Mouse (Mus musculus): ENCODE measurements around the gene Rln1.

Gene Rln1

GRCm38 (mm10) chr19:29366969-29367622 is 32.6 kb upstream of the Rln1 start, which contains the start of the genes Plgrkt and Cd274:
Gene Plgrkt (minus strand): TSS chr19:29367390.
Gene Cd274 (plus strand): TSS chr19:29367455.
- H3K36me3 ChIP-seq (ENCODE audit: control insufficient read depth, insufficient read depth, low read length, poor library complexity, severe bottlenecking): no peaks in the 10 kb centered on the region
- H3K27me3 ChIP-seq (ENCODE audit: control insufficient read depth, insufficient read depth, low read length, poor library complexity, severe bottlenecking): no peaks in the 10 kb centered on the region
- peak; percentile 95 for DNase-seq (ENCODE audit: low read depth, low spot score)

- H3K27me3 ChIP-seq (ENCODE audit: control insufficient read depth, insufficient read depth, low read length, poor library complexity, severe bottlenecking): no peaks in the 10 kb centered on the region
- peak; percentile 58 for DNase-seq (ENCODE audit: low read depth, low spot score)
- H3K36me3 ChIP-seq (ENCODE audit: control insufficient read depth, insufficient read depth, low read length, poor library complexity, severe bottlenecking): no peaks in the 10 kb centered on the region
These were observed 31.9 kb upstream of the Rln1 start for GRCm38 (mm10) chr19:29366226-29366968.

GRCm38 (mm10) chr19:29365105-29365504 is 30.6 kb upstream of the Rln1 start:
- peak; percentile 89 for DNase-seq (ENCODE audit: low read depth, low spot score)

GRCm38 (mm10) chr19:29364076-29364475 is 29.6 kb upstream of the Rln1 start:
- DNase-seq (ENCODE audit: low read depth, low spot score): peak; percentile 93
- Histone ChIP-seq H3K27me3 (ENCODE audit: control insufficient read depth, insufficient read depth, low read length, poor library complexity, severe bottlenecking) (no peaks in the 10 kb centered on the region), H3K36me3 (ENCODE audit: control insufficient read depth, insufficient read depth, low read length, poor library complexity, severe bottlenecking) (no peaks in the 10 kb centered on the region)

More at GRCm38 (mm10) chr19:29365105-29365504, 30.6 kb upstream of the Rln1 start:
- Histone ChIP-seq H3K27me3 (ENCODE audit: control insufficient read depth, insufficient read depth, low read length, poor library complexity, severe bottlenecking) (no peaks in the 10 kb centered on the region), H3K36me3 (ENCODE audit: control insufficient read depth, insufficient read depth, low read length, poor library complexity, severe bottlenecking) (no peaks in the 10 kb centered on the region)

GRCm38 (mm10) chr19:29363557-29363956 is 29.1 kb upstream of the Rln1 start:
- Histone ChIP-seq H3K27me3 (ENCODE audit: control insufficient read depth, insufficient read depth, low read length, poor library complexity, severe bottlenecking) (no peaks in the 10 kb centered on the region), H3K36me3 (ENCODE audit: control insufficient read depth, insufficient read depth, low read length, poor library complexity, severe bottlenecking) (no peaks in the 10 kb centered on the region)
- DNase-seq (ENCODE audit: low read depth, low spot score): no peak

- no peak for DNase-seq (ENCODE audit: low read depth, low spot score)
- 0 out of 2 replicates have a peak, but pooled peaks cover 2% of the 10 kb centered on the region for H3K36me3 ChIP-seq (ENCODE audit: control insufficient read depth, insufficient read depth, low read length, poor library complexity, severe bottlenecking)
- H3K27me3 ChIP-seq (ENCODE audit: control insufficient read depth, insufficient read depth, low read length, poor library complexity, severe bottlenecking): no peaks in the 10 kb centered on the region
These were observed 27.9 kb upstream of the Rln1 start for GRCm38 (mm10) chr19:29362173-29362930.

- DNase-seq (ENCODE audit: low read depth, low spot score): peak; percentile 95
- H3K36me3 ChIP-seq (ENCODE audit: control insufficient read depth, insufficient read depth, low read length, poor library complexity, severe bottlenecking): peaks cover 4% of the 10 kb centered on the region; the same call in 1 of the 2 replicates
- no peaks in the 10 kb centered on the region for H3K27me3 ChIP-seq (ENCODE audit: control insufficient read depth, insufficient read depth, low read length, poor library complexity, severe bottlenecking)
These were observed 27.1 kb upstream of the Rln1 start for GRCm38 (mm10) chr19:29361468-29362130.

- peaks cover 4% of the 10 kb centered on the region; the same call in 1 of the 2 replicates for H3K36me3 ChIP-seq (ENCODE audit: control insufficient read depth, insufficient read depth, low read length, poor library complexity, severe bottlenecking)
- no peaks in the 10 kb centered on the region for H3K27me3 ChIP-seq (ENCODE audit: control insufficient read depth, insufficient read depth, low read length, poor library complexity, severe bottlenecking)
- DNase-seq (ENCODE audit: low read depth, low spot score): no peak
These were observed 25.8 kb upstream of the Rln1 start for GRCm38 (mm10) chr19:29360251-29360650.

- no peaks in the 10 kb centered on the region for H3K27me3 ChIP-seq (ENCODE audit: control insufficient read depth, insufficient read depth, low read length, poor library complexity, severe bottlenecking)
- DNase-seq (ENCODE audit: low read depth, low spot score): no peak
- H3K36me3 ChIP-seq (ENCODE audit: control insufficient read depth, insufficient read depth, low read length, poor library complexity, severe bottlenecking): peaks cover 8% of the 10 kb centered on the region; the same call in 1 of the 2 replicates
These were observed 21.8 kb upstream of the Rln1 start for GRCm38 (mm10) chr19:29356281-29356680.

GRCm38 (mm10) chr19:29354895-29355877 is 20.7 kb upstream of the Rln1 start:
- peak; percentile 93 for DNase-seq (ENCODE audit: low read depth, low spot score)
- peaks cover 15% of the 10 kb centered on the region for H3K36me3 ChIP-seq (ENCODE audit: control insufficient read depth, insufficient read depth, low read length, poor library complexity, severe bottlenecking)
- H3K27me3 ChIP-seq (ENCODE audit: control insufficient read depth, insufficient read depth, low read length, poor library complexity, severe bottlenecking): no peaks in the 10 kb centered on the region

- peaks cover 24% of the 10 kb centered on the region for H3K36me3 ChIP-seq (ENCODE audit: control insufficient read depth, insufficient read depth, low read length, poor library complexity, severe bottlenecking)
- H3K27me3 ChIP-seq (ENCODE audit: control insufficient read depth, insufficient read depth, low read length, poor library complexity, severe bottlenecking): no peaks in the 10 kb centered on the region
- DNase-seq (ENCODE audit: low read depth, low spot score): no peak
These were observed 16.5 kb upstream of the Rln1 start for GRCm38 (mm10) chr19:29350991-29351390.

- Histone ChIP-seq H3K36me3 (ENCODE audit: control insufficient read depth, insufficient read depth, low read length, poor library complexity, severe bottlenecking) (peaks cover 16% of the 10 kb centered on the region), H3K27me3 (ENCODE audit: control insufficient read depth, insufficient read depth, low read length, poor library complexity, severe bottlenecking) (no peaks in the 10 kb centered on the region)
- no peak for DNase-seq (ENCODE audit: low read depth, low spot score)
These were observed 11.2 kb upstream of the Rln1 start for GRCm38 (mm10) chr19:29345636-29346035.

- no peaks in the 10 kb centered on the region for H3K27me3 ChIP-seq (ENCODE audit: control insufficient read depth, insufficient read depth, low read length, poor library complexity, severe bottlenecking)
- DNase-seq (ENCODE audit: low read depth, low spot score): no peak
These were observed 10.4 kb upstream of the Rln1 start for GRCm38 (mm10) chr19:29344868-29345267.

More at GRCm38 (mm10) chr19:29344868-29345267, 10.4 kb upstream of the Rln1 start:
- H3K36me3 ChIP-seq (ENCODE audit: control insufficient read depth, insufficient read depth, low read length, poor library complexity, severe bottlenecking): peaks cover 11% of the 10 kb centered on the region
